Mouse (Mus musculus) heart, adult 18-20 months (tissue): Measurements from ENCODE around the gene Cfap61. TPM values are rescaled to one million over a fixed set of nuclear protein-coding genes. Genes with fewer than 3 reads are reported as not detected.

Experiments used
- DNase-seq, 2 experiments: peaks; one replicate each; pipeline ENCODE4 v3.0.0; 2021 to 2022; ENCODE audit warnings: mixed read lengths in 1 of 2
- total RNA-seq, 2 experiments: library from RNA; stranded (reverse); gene quantifications; 2 replicates each; pipeline ENCODE4 v1.2.3; 2021

Gene Cfap61
- total RNA-seq, 2 experiments from 2014 or later: 0.37 to 1.2 TPM

- DNase-seq: no peak
Observed at GRCm38 (mm10) chr2:145949475-145950068, 15.0 kb downstream of the Cfap61 start.

- DNase-seq: no peak
Observed at GRCm38 (mm10) chr2:145950239-145950638, 15.7 kb downstream of the Cfap61 start.

GRCm38 (mm10) chr2:145952726-145953125, 18.1 kb downstream of the Cfap61 start:
- no peak for DNase-seq

GRCm38 (mm10) chr2:145955844-145956243, 21.3 kb downstream of the Cfap61 start:
- no peak for DNase-seq

- no peak for DNase-seq
Observed at GRCm38 (mm10) chr2:145956318-145956717, 21.7 kb downstream of the Cfap61 start.

- peak; percentile 10 to 54 for DNase-seq
Observed at GRCm38 (mm10) chr2:145957450-145957849, 22.9 kb downstream of the Cfap61 start.

- no peak for DNase-seq
Observed at GRCm38 (mm10) chr2:145958097-145958496, 23.5 kb downstream of the Cfap61 start.

- DNase-seq: no peak
Observed at GRCm38 (mm10) chr2:145958551-145958950, 24.0 kb downstream of the Cfap61 start.

GRCm38 (mm10) chr2:145961861-145962260, 27.3 kb downstream of the Cfap61 start:
- no peak for DNase-seq

GRCm38 (mm10) chr2:145970751-145971150, 36.2 kb downstream of the Cfap61 start:
- no peak for DNase-seq

- DNase-seq: no peak
Observed at GRCm38 (mm10) chr2:145971237-145972010, 36.8 kb downstream of the Cfap61 start.

- no peak for DNase-seq
Observed at GRCm38 (mm10) chr2:145972571-145972970, 38.0 kb downstream of the Cfap61 start.

GRCm38 (mm10) chr2:145979616-145980015, 45.0 kb downstream of the Cfap61 start:
- DNase-seq: no peak

- DNase-seq: no peak
Observed at GRCm38 (mm10) chr2:145980881-145981280, 46.3 kb downstream of the Cfap61 start.

GRCm38 (mm10) chr2:145981699-145982112, 47.1 kb downstream of the Cfap61 start:
- no peak for DNase-seq

- DNase-seq: no peak
Observed at GRCm38 (mm10) chr2:145982317-145983045, 47.9 kb downstream of the Cfap61 start.

GRCm38 (mm10) chr2:145987757-145988156, 53.2 kb downstream of the Cfap61 start:
- no peak for DNase-seq

GRCm38 (mm10) chr2:145990446-145990845, 55.9 kb downstream of the Cfap61 start:
- no peak for DNase-seq

- no peak for DNase-seq
Observed at GRCm38 (mm10) chr2:145996472-145996871, 61.9 kb downstream of the Cfap61 start.

- DNase-seq: peak in 1 of 2 experiments; percentile 5
Observed at GRCm38 (mm10) chr2:145997956-145998525, 63.5 kb downstream of the Cfap61 start.

- no peak for DNase-seq
Observed at GRCm38 (mm10) chr2:146008801-146009200, 74.2 kb downstream of the Cfap61 start.

- no peak for DNase-seq
Observed at GRCm38 (mm10) chr2:146009596-146010349, 75.2 kb downstream of the Cfap61 start.
